Mouse (Mus musculus) right cerebral cortex, postnatal 25 days (tissue): Measurements from ENCODE around the gene Rhob.
"Not testable (repeated sequence)": the region's sequence is repeated elsewhere in the genome, so short reads cannot be mapped to it uniquely, and the experiment has no call there.

ENCODE experiments used
- DNase-seq: peaks from one replicate; pipeline ENCODE4 v3.0.0; 2022

The Rhob gene

GRCm38 (mm10) chr12:8470962-8471361 lies 28.8 kb downstream of the Rhob start:
- peak; percentile 60 for DNase-seq

GRCm38 (mm10) chr12:8469742-8470494 lies 29.9 kb downstream of the Rhob start:
- no peak for DNase-seq

- DNase-seq, result no peak
Observed at GRCm38 (mm10) chr12:8468221-8468865, 31.5 kb downstream of the Rhob start.

GRCm38 (mm10) chr12:8467029-8467924 lies 32.5 kb downstream of the Rhob start:
- peak; percentile 69 for DNase-seq

- no peak for DNase-seq
Observed at GRCm38 (mm10) chr12:8465680-8466079, 34.1 kb downstream of the Rhob start.

- peak; percentile 48 for DNase-seq
Observed at GRCm38 (mm10) chr12:8464961-8465360, 34.8 kb downstream of the Rhob start.

GRCm38 (mm10) chr12:8463599-8464160 lies 36.1 kb downstream of the Rhob start:
- DNase-seq, result no peak

GRCm38 (mm10) chr12:8462533-8462932 lies 37.3 kb downstream of the Rhob start:
- DNase-seq, result no peak

- DNase-seq, result not testable (repeated sequence)
Observed at GRCm38 (mm10) chr12:8461575-8461974, 38.2 kb downstream of the Rhob start.

GRCm38 (mm10) chr12:8458400-8458799 lies 41.4 kb downstream of the Rhob start:
- no peak for DNase-seq

- no peak for DNase-seq
Observed at GRCm38 (mm10) chr12:8457052-8457451, 42.8 kb downstream of the Rhob start.

GRCm38 (mm10) chr12:8455046-8455445 lies 44.8 kb downstream of the Rhob start:
- DNase-seq, result no peak

- DNase-seq, result no peak
Observed at GRCm38 (mm10) chr12:8454487-8454886, 45.3 kb downstream of the Rhob start.

- no peak for DNase-seq
Observed at GRCm38 (mm10) chr12:8452766-8453621, 46.8 kb downstream of the Rhob start.

GRCm38 (mm10) chr12:8451571-8452485 lies 48.0 kb downstream of the Rhob start:
- no peak for DNase-seq

GRCm38 (mm10) chr12:8450639-8451038 lies 49.2 kb downstream of the Rhob start:
- peak; percentile 75 for DNase-seq

- peak; percentile 71 for DNase-seq
Observed at GRCm38 (mm10) chr12:8450028-8450427, 49.8 kb downstream of the Rhob start.
